Mouse (Mus musculus) thymus, postnatal 25 days (tissue): ENCODE measurements around the gene Oas1h.
"Not testable (repeated sequence)": the region's sequence is repeated elsewhere in the genome, so short reads cannot be mapped to it uniquely, and the experiment has no call there.

Source experiments
- DNase-seq: peaks from one replicate; pipeline ENCODE4 v3.0.0; 2022

The Oas1h gene

DNA sequence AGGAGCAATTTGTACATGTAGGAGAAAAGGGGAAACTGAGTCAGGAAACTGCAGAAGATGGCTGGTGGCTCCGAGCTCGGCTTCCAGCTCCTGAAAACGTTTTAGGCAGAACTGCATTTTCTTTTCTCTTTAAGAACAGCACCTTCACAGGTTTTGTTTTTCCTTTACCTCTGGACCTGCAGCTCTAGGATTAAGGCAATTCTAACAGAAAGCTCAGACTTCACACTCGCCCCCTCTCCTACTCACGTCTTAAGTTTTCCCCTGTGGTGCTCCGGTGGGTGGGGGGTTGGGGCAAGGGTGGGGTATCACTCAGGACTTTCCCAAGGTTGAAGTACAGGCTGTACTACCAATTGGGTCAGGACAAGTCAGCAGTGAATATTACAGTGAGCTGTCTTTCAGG lies 26.6 kb downstream of the Oas1h start:
- DNase-seq = no peak

DNA sequence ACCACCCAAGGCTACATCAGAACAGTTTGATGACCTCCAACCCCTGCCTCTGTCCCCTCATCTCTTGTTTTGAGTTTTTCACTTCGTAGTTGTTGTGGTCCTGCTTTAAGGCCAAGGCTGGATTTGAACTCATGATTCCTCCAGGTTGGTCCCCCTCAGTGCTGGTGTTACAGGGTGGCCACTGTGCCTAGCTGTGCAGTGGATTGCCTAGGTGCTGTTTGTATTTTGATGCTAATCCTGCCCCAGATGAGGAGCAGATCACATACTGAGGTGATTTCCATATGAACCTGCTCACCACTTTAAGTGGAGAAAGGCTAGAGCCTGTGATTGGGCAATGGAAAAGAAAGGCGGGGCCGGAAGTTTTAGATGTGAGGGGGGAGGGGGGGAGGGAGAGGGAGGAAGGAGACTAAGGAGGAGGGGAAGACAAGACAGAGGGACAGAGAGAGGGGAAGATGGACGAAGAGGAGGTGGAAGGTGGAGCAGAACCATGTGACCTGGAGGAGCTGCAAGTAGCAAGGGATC lies 27.1 kb downstream of the Oas1h start:
- not testable (repeated sequence) for DNase-seq

- DNase-seq = no peak
Observed at GRCm38 (mm10) chr5:120890026-120890425, 28.8 kb downstream of the Oas1h start.

- DNase-seq = no peak
Observed at GRCm38 (mm10) chr5:120890991-120891390, 29.8 kb downstream of the Oas1h start.

DNA sequence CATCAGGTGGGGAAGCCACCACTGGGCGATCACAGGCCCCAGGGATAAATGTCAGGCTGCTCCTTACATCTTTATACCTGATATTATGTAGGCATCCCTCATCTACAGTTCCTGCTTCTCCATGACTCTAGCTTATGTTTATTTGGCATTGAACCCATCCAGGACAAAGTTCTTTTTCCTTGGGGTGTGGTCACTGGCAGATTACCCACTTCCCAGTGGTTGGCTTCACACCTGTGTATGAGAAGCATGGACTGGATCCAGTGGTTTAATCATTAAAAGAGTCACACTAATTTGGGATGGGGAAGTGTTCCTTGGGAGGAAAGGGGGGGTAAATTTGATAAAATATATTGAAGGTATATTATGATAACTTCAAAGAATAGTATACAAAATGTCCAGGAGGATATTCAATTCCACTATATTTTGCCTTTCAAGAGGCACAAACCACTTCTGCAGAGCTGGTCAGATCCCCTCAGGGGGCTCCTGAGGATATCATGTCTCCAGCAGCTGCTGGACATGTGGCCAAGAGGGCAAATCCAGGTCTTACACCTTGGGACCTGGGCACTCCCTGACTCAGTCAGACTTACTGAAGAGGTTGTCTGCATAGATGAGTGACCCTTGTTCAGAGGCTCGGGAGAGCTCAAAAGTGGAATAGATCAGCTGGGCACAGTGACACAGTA lies 30.5 kb downstream of the Oas1h start:
- not testable (repeated sequence) for DNase-seq

DNA sequence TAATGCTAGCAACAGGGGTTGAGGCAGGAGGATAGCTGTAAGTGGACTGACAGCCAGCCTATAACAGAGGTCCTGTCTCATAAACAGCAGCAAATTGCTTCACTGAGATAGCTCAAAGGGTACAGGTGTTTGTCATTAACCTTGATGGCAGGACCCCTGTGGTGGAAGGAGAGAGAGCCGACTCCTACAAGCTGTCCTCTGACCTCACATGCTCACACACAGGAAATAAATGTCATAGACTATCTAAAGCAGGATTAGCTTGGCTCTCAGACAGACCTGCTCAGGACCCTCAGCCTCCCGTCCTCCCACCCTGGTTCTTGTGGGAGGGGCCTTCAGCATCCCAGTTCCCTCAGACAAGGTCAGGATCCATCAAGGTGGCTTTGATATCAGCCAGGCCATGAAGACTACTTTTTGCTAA lies 31.0 kb downstream of the Oas1h start:
- DNase-seq = no peak

- not testable (repeated sequence) for DNase-seq
Observed at GRCm38 (mm10) chr5:120893866-120894265, 32.6 kb downstream of the Oas1h start.

GRCm38 (mm10) chr5:120894692-120895091 lies 33.5 kb downstream of the Oas1h start:
- not testable (repeated sequence) for DNase-seq

GRCm38 (mm10) chr5:120895231-120895900 lies 34.1 kb downstream of the Oas1h start:
- no peak for DNase-seq

DNA sequence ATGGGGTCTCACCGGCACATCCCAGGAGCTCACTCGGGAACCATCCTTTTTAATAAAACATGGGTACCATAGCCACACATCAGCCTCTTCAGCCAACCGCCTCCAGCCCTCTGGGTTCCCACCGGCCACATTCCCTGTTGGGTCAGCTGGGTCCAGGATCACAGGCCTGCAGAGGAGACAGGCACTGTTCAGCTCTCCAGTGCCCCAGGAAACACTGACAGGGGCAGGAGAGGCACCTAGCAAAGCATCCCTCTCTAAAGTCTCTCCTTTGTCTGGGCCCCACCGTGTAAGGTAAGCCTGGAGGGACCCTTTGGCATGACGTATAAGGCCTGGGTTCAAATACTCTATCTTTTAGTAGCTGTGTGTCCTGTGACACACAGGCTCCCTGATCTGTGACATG lies 37.1 kb downstream of the Oas1h start:
- DNase-seq = no peak

GRCm38 (mm10) chr5:120898726-120899125 lies 37.5 kb downstream of the Oas1h start:
- DNase-seq = no peak

DNA sequence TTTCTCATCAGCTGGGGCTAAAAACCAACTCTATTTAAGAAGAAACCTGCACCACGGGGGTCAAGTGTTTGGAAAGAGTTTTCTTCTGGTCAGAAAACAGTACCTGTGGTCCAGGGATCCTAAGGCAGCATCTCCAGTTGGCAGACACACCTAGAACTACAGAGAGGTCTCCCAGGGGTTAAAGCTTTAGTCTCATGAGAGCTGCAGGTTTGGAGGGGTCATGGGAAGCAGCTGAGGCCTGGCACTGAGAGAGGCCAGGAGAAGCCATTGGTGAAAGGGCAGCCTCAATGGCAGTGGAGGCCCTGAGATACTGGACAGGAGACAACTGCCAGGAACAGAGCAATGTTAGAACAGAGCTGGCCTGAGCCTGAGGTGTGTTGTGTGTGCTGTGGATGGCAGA lies 39.4 kb downstream of the Oas1h start:
- no peak for DNase-seq

DNA sequence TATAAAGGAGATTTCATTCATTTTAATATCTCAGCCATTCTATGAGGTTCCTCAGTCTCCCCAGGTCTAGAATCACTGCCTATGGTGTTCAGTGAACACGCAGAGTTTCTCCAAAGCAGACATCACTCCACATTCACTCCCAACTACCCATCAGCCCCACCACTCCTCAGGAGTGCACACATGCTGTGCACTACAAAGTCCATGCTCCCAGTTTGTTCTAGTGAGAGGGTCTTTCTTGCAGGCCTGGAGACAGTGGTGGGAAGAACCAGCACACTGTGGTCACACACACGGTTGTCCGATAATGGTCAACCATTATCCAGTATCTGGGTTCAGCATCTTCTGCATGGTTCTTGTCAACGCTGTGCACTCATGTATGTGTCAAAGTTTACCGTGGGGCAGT lies 40.8 kb downstream of the Oas1h start:
- no peak for DNase-seq

DNA sequence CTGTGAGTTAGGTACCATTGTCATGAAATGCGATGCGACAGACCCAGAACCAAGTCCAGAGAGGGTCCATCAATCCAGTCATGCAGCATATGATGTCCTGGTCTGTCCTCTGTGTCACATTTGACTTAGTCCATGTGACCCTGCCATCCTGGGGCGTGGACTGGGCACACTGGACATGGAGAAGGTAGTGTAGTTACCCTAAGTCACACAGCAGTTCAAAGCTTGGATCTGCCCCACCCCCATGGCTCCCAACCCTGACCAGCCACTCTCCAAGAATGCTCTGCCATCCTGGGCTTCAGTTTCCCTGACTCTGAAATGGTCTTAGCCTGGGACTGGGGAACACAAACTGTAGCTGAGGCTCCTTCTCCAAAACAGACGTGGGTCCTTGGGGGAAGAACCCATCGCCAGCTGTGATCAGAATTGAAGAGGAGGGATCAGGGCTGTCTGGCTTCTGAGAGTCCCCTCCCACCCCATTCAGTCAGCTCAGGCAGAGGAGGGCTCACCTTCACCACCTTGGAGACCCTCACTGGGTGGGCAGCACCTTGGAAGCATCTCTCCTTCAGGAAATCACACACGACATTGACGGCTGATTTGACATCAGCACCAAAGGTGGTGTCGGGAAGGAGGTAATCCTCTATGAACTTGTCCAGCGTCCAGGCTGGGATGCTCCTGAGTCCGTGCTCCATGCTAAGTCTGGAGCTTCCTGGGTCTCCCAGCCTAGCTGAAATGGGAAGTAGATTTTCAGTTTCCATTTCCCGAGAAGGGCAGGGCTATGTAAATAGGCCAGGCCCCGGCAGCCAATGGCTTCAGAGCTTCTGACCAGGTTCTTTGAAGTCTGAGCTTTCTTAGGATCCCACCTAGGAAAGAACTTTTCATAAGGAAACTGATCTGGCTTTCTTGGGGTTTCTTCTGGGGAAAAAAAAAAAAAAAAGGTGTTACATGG lies 45.8 kb downstream of the Oas1h start, which contains the start of gene Oas1a:
TSS of gene Oas1a (minus strand) at position 731 of the 943 bp plus-strand sequence.
- not testable (repeated sequence) for DNase-seq

- no peak for DNase-seq
Observed at GRCm38 (mm10) chr5:120908196-120908920, 47.1 kb downstream of the Oas1h start.

- not testable (repeated sequence) for DNase-seq
Observed at GRCm38 (mm10) chr5:120914204-120914603, 53.0 kb downstream of the Oas1h start, which contains the start of gene Oas1d. Gene Oas1d, plus strand, starts transcription at chr5:120914536.

- DNase-seq = not testable (repeated sequence)
Observed at GRCm38 (mm10) chr5:120919156-120919935, 58.1 kb downstream of the Oas1h start.

GRCm38 (mm10) chr5:120920296-120920695 lies 59.1 kb downstream of the Oas1h start:
- DNase-seq = no peak
